Mouse (Mus musculus): ENCODE results near the gene Fam129a. TPM values are rescaled to one million over a fixed set of nuclear protein-coding genes. Genes with fewer than 3 reads are reported as not detected.

Fam129a gene
- total RNA-seq (2023), result 6.1 TPM

DNA sequence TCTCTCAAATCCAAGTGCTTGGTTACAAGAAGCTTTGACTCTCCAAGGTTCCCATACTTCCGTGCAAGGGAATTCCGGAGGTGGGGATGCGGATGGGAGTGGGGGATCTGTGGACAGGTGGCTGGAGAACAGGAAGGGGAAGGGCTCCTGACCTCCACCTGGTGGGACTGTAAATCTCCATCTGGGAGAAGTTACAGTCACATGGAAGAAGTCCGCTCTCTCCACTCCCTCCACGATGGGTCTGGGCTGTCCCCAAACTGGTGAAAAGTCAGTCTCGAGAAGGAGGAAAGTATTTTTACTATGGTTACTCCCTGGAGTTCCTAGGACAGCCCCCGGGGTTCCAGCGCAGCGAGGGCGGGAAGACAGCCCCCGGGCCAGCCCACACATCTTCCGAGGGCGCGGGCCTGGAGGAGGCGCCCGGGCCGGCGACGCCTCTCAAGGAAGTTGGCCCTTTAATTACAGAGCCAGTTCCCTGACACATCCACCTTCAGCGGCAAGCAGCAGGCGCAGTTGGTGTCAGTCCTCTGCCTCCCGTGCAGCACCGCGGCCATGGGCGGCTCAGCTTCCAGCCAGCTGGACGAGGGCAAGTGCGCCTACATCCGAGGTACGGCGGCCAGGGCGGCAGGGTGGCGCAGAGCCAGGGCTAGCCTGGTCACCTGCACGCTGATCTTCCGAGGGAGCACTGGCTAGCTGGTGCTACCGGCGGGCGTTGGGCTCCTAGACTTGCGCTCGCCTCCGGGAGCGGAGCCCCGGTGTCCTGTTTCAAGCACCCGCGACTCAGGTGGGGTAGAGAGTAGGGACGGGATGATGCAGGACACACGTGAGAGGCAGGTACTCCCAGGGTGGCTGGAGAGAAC, at the start of gene Fam129a:
TSS of gene Fam129a (plus strand) at position 206 of the 857 bp plus-strand sequence.

DNA sequence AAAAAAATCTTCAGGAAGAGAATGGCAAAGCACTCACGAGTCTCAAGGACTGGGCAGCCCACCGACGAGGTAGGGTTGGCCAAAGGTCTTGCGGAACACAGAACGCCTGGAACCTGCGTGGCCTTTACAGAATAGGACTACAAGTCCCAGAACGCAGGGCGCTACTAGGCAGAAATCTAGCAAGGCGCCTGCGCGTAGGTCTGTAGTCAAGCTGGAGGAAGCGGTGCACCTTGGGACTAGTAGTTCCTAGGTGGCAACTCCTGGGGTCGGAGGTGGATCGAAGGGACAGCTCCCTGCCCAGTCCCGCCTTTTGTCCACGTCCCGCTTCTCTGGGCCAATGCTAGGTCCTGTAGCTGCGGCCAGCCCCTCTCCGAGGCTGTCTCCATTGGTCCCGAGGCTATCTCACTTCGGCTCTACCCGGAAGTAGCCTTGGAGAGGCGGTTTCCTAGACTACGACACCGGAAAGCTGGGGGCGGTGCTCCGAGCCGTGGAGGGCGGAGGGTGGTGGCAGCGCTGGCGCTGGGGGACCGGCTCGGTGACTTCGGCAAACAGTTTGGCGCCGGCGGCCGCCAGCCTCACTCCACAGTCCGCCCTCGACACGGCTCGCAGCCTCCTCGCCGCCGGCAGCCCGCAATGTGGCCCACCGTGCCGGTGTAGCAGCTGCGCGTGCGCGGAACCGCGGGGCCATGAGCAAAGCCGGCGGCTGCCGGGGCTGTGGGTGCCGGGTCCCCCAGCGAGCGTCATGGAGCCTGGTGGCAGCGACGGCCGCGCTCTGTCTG, 184.1 kb downstream of the Fam129a start, which contains the start of gene Edem3:
TSS of gene Edem3 (plus strand) at position 491 of the 779 bp plus-strand sequence.

Other genes with a start within 250 kb of the Fam129a start
- 224 TPM for gene Ivns1abp, start 226.7 kb upstream of the Fam129a start, total RNA-seq (2023)
- 59.9 TPM for gene Swt1, start 142.7 kb upstream of the Fam129a start, total RNA-seq (2023)
- 32.8 TPM for gene Trmt1l, start 142.6 kb upstream of the Fam129a start, total RNA-seq (2023)
- gene Rnf2, start 70.2 kb upstream of the Fam129a start, total RNA-seq (2023), result 55.0 TPM
- gene Edem3, start 184.2 kb downstream of the Fam129a start, total RNA-seq (2023), result 22.0 TPM

Data from CD4-positive naive resting alpha-beta T cell, adult 57 days (primary cell).